In genomic region chr17:52920519-52921106, GRCm38 (mm10) we compare ENCODE assay signal across 19 mouse cellular contexts.
DNase-seq lines count a peak whose midpoint lies in the region; ATAC-seq and TF ChIP-seq lines count a peak whose summit lies in the region.
"Had no signal": no experiment of that assay in that cellular context is flagged by ENCODE, and none has a peak within 500 bp of the region (broad histone marks: within the 10 kb centered on the region; RNA-seq: fewer than 3 reads in every experiment).

No protein-coding gene starts in this region.

- H3K9ac ChIP-seq in forebrain, postnatal 0 days, result no peak overlapping the region
- H3K9ac ChIP-seq in forebrain, embryonic 12.5 days, result no peak overlapping the region
- H3K9ac ChIP-seq in kidney, embryonic 14.5 days (ENCODE audit: low read depth, low read length), result no peak overlapping the region
- H3K9ac ChIP-seq: embryonic facial prominence, embryonic 13.5 days; heart, embryonic 12.5 days; lung, embryonic 15.5 days; neural tube, embryonic 15.5 days had no signal

- no peaks in the 10 kb centered on the region for H3K36me3 ChIP-seq in forebrain, postnatal 0 days (ENCODE audit: insufficient read depth)
- no peaks in the 10 kb centered on the region for H3K36me3 ChIP-seq in forebrain, embryonic 12.5 days (replicated peaks)
- H3K36me3 ChIP-seq in kidney, embryonic 14.5 days (ENCODE audit: control insufficient read depth, insufficient read depth, low read length), result no peaks in the 10 kb centered on the region
- H3K36me3 ChIP-seq: embryonic facial prominence, embryonic 13.5 days; heart, embryonic 12.5 days; lung, embryonic 15.5 days; neural tube, embryonic 15.5 days had no signal

- no peak overlapping the region for H3K4me3 ChIP-seq in forebrain, postnatal 0 days (ENCODE audit: low read depth, low read length)
- no peak overlapping the region for H3K4me3 ChIP-seq in forebrain, embryonic 12.5 days (replicated peaks)
- no peak overlapping the region for H3K4me3 ChIP-seq in kidney, embryonic 14.5 days (ENCODE audit: low read length)
- H3K4me3 ChIP-seq: embryonic facial prominence, embryonic 13.5 days; heart, embryonic 12.5 days; lung, embryonic 15.5 days; neural tube, embryonic 15.5 days had no signal

- WGBS in forebrain, postnatal 0 days, result 56% methylated on average over 3 of the region's 3 CpGs
- WGBS in forebrain, embryonic 12.5 days, result 72% methylated on average over 3 of the region's 3 CpGs
- WGBS in kidney, embryonic 14.5 days, result 66% methylated on average over 3 of the region's 3 CpGs

- TF ChIP-seq CTCF in forebrain, postnatal 0 days (IDR thresholded peaks at IDR 0.05; ENCODE audit: low read depth), result no peak

- H3K9me3 ChIP-seq in forebrain, postnatal 0 days (ENCODE audit: low read length), result no peaks in the 10 kb centered on the region
- H3K9me3 ChIP-seq in forebrain, embryonic 12.5 days, result no peaks in the 10 kb centered on the region
- H3K9me3 ChIP-seq in kidney, embryonic 14.5 days (ENCODE audit: control insufficient read depth, low read length), result no peaks in the 10 kb centered on the region
- H3K9me3 ChIP-seq: embryonic facial prominence, embryonic 13.5 days; lung, embryonic 15.5 days; neural tube, embryonic 15.5 days had no signal

- peak; percentile 99 for ATAC-seq in forebrain, postnatal 0 days
- no peak for ATAC-seq in forebrain, embryonic 12.5 days (ENCODE audit: low FRiP score)
- ATAC-seq in kidney, embryonic 14.5 days (ENCODE audit: low FRiP score, low TSS enrichment), result no peak
- ATAC-seq: activated CD4-positive, CD25-positive, alpha-beta regulatory T cell, adult 4 months; hindbrain, postnatal 0 days had no signal

- no peaks in the 10 kb centered on the region for H3K27me3 ChIP-seq in forebrain, postnatal 0 days (ENCODE audit: insufficient read depth, low read length)
- H3K27me3 ChIP-seq in forebrain, embryonic 12.5 days, result no peaks in the 10 kb centered on the region
- H3K27me3 ChIP-seq in kidney, embryonic 14.5 days (ENCODE audit: control insufficient read depth, insufficient read depth, low read length), result no peaks in the 10 kb centered on the region
- H3K27me3 ChIP-seq: embryonic facial prominence, embryonic 13.5 days; heart, embryonic 12.5 days; lung, embryonic 15.5 days; neural tube, embryonic 15.5 days had no signal

- no peak overlapping the region for H3K4me2 ChIP-seq in forebrain, postnatal 0 days (ENCODE audit: low read depth)
- no peak overlapping the region for H3K4me2 ChIP-seq in forebrain, embryonic 12.5 days
- no peak overlapping the region for H3K4me2 ChIP-seq in kidney, embryonic 14.5 days (replicated peaks; ENCODE audit: low read depth, low read length)
- H3K4me2 ChIP-seq: embryonic facial prominence, embryonic 13.5 days; heart, embryonic 12.5 days; lung, embryonic 15.5 days; neural tube, embryonic 15.5 days had no signal

- H3K27ac ChIP-seq in forebrain, postnatal 0 days (ENCODE audit: low read depth, low read length), result no peak overlapping the region
- no peak overlapping the region for H3K27ac ChIP-seq in forebrain, embryonic 12.5 days
- no peak overlapping the region for H3K27ac ChIP-seq in kidney, embryonic 14.5 days (ENCODE audit: low read depth, low read length)
- H3K27ac ChIP-seq: embryonic facial prominence, embryonic 13.5 days; hindbrain, postnatal 0 days; lung, embryonic 15.5 days; neural tube, embryonic 15.5 days had no signal

- peak; percentile 77 for DNase-seq in forebrain, postnatal 0 days
- DNase-seq in layer of hippocampus, adult 11-12 months (ENCODE audit: low spot score), result peak; percentile 55
- peak; percentile 44 to 57 for DNase-seq in layer of hippocampus, postnatal 36 days
- DNase-seq in right cerebral cortex, postnatal 25 days, result peak; percentile 21
- DNase-seq in kidney, adult 9 months, result no peak
- no peak for DNase-seq in cerebellum, adult 11 months
- DNase-seq: adrenal gland, postnatal 36 days; cerebellum, adult 18-20 months; gastrocnemius, postnatal 25 days; heart, postnatal 36 days; kidney, adult 18-20 months had no signal

- no peaks in the 10 kb centered on the region for H3K4me1 ChIP-seq in forebrain, postnatal 0 days (ENCODE audit: insufficient read depth)
- H3K4me1 ChIP-seq in forebrain, embryonic 12.5 days, result no peaks in the 10 kb centered on the region
- H3K4me1 ChIP-seq in kidney, embryonic 14.5 days (ENCODE audit: control insufficient read depth, insufficient read depth, low read length), result no peaks in the 10 kb centered on the region
- H3K4me1 ChIP-seq: embryonic facial prominence, embryonic 13.5 days; heart, embryonic 12.5 days; lung, embryonic 15.5 days; neural tube, embryonic 15.5 days had no signal

Comparison
In these comparisons a context has a peak if more than half of its experiments do, and no peak if none do; other contexts are left out.
1. DNase-seq: peak in forebrain, postnatal 0 days (single experiment), layer of hippocampus, adult 11-12 months (single experiment), layer of hippocampus, postnatal 36 days (2 of 2) and right cerebral cortex, postnatal 25 days (single experiment); none in kidney, adult 9 months (single experiment) and cerebellum, adult 11 months (single experiment).